27 mouse cellular contexts compared by ENCODE assay signal in genomic region chr7:90736369-90736768, GRCm38 (mm10).
DNase-seq lines count a peak whose midpoint lies in the region; ATAC-seq lines count a peak whose summit lies in the region.
"Had no signal": no experiment of that assay in that cellular context is flagged by ENCODE, and none has a peak within 500 bp of the region (broad histone marks: within the 10 kb centered on the region; RNA-seq: fewer than 3 reads in every experiment).

No protein-coding gene starts in this region.

- peak; percentile 57; the same call in 1 of the 2 replicates for ATAC-seq in forebrain, embryonic 12.5 days (ENCODE audit: low FRiP score)
- ATAC-seq in hindbrain, embryonic 14.5 days (ENCODE audit: low FRiP score) = peak; percentile 59; the same call in 1 of the 2 replicates
- no peak for ATAC-seq in hindbrain, embryonic 16.5 days
- peak; percentile 64; the same call in 1 of the 2 replicates for ATAC-seq in neural tube, embryonic 11.5 days (ENCODE audit: insufficient read depth, low FRiP score, low TSS enrichment)
- ATAC-seq: Patski had no signal

- no peak for DNase-seq in forebrain, embryonic 10.5 days (ENCODE audit: extremely low spot score, low spot score)
- DNase-seq in hindbrain, embryonic 14.5 days (ENCODE audit: low spot score) = no peak
- no peak for DNase-seq in neural tube, embryonic 11.5 days (ENCODE audit: low spot score)
- no peak for DNase-seq in neural tube, embryonic 10.5 days (ENCODE audit: extremely low spot score, low spot score)
- peak; percentile 26 for DNase-seq in mesoderm, embryonic 11.5 days (ENCODE audit: low read depth, low spot score)
- DNase-seq in frontal cortex, postnatal 10 days (ENCODE audit: low spot score in 2 of 2) = no peak
- DNase-seq: adrenal gland, adult 2 months; adrenal gland, postnatal 36 days; cerebellum, adult 2 months; cerebellum, postnatal 14 days; gastrocnemius, postnatal 14 days; heart, postnatal 14 days; kidney, adult 18-20 months; kidney, postnatal 25 days; lung, embryonic 14.5 days; right cerebral cortex, postnatal 4 days; thymus, adult 18-20 months; thymus, postnatal 25 days had no signal

- 7% methylated on average over 1 of the region's 1 CpGs for WGBS in forebrain, embryonic 12.5 days
- WGBS in forebrain, embryonic 10.5 days = 21% methylated on average over 1 of the region's 1 CpGs
- 5% methylated on average over 1 of the region's 1 CpGs for WGBS in hindbrain, embryonic 14.5 days
- 11% methylated on average over 1 of the region's 1 CpGs for WGBS in hindbrain, embryonic 16.5 days
- 49% methylated on average over 1 of the region's 1 CpGs for WGBS in neural tube, embryonic 11.5 days

- no peak overlapping the region for H3K4me3 ChIP-seq in forebrain, embryonic 12.5 days (replicated peaks)
- no peak overlapping the region for H3K4me3 ChIP-seq in forebrain, embryonic 10.5 days
- no peak overlapping the region for H3K4me3 ChIP-seq in hindbrain, embryonic 14.5 days (replicated peaks; ENCODE audit: low read length)
- H3K4me3 ChIP-seq in hindbrain, embryonic 16.5 days (ENCODE audit: low read length) = no peak overlapping the region
- H3K4me3 ChIP-seq in neural tube, embryonic 11.5 days (ENCODE audit: low read depth, low read length) = no peak overlapping the region
- H3K4me3 ChIP-seq: embryonic facial prominence, embryonic 13.5 days; hindbrain, embryonic 15.5 days; kidney, embryonic 15.5 days; limb, embryonic 12.5 days; liver, embryonic 15.5 days had no signal

- H3K9me3 ChIP-seq in forebrain, embryonic 12.5 days = no peaks in the 10 kb centered on the region
- no peaks in the 10 kb centered on the region for H3K9me3 ChIP-seq in forebrain, embryonic 10.5 days
- no peaks in the 10 kb centered on the region for H3K9me3 ChIP-seq in hindbrain, embryonic 14.5 days (ENCODE audit: control insufficient read depth, low read length)
- no peaks in the 10 kb centered on the region for H3K9me3 ChIP-seq in hindbrain, embryonic 16.5 days (ENCODE audit: control insufficient read depth, low read length)
- H3K9me3 ChIP-seq in neural tube, embryonic 11.5 days (ENCODE audit: control insufficient read depth, low read length) = no peaks in the 10 kb centered on the region
- H3K9me3 ChIP-seq: embryonic facial prominence, embryonic 13.5 days; hindbrain, embryonic 15.5 days; kidney, embryonic 15.5 days; limb, embryonic 12.5 days; liver, embryonic 15.5 days had no signal

- H3K27ac ChIP-seq in forebrain, embryonic 12.5 days = no peak overlapping the region
- H3K27ac ChIP-seq in forebrain, embryonic 10.5 days = no peak overlapping the region
- H3K27ac ChIP-seq in hindbrain, embryonic 14.5 days = no peak overlapping the region
- no peak overlapping the region for H3K27ac ChIP-seq in hindbrain, embryonic 16.5 days (ENCODE audit: low read depth, low read length)
- no peak overlapping the region for H3K27ac ChIP-seq in neural tube, embryonic 11.5 days (ENCODE audit: low read depth, low read length)
- H3K27ac ChIP-seq: embryonic facial prominence, embryonic 13.5 days; hindbrain, embryonic 15.5 days; kidney, embryonic 15.5 days; limb, embryonic 12.5 days; liver, embryonic 15.5 days; stomach, postnatal 0 days had no signal

- no peak overlapping the region for H3K9ac ChIP-seq in forebrain, embryonic 12.5 days
- H3K9ac ChIP-seq in hindbrain, embryonic 14.5 days = no peak overlapping the region
- no peak overlapping the region for H3K9ac ChIP-seq in hindbrain, embryonic 16.5 days (ENCODE audit: low read depth, low read length)
- no peak overlapping the region for H3K9ac ChIP-seq in neural tube, embryonic 11.5 days (ENCODE audit: low read length)
- H3K9ac ChIP-seq: embryonic facial prominence, embryonic 13.5 days; hindbrain, embryonic 15.5 days; kidney, embryonic 15.5 days; limb, embryonic 12.5 days; liver, embryonic 15.5 days; lung, embryonic 14.5 days had no signal

- peaks cover 4% of the 10 kb centered on the region; the same call in 1 of the 2 replicates for H3K4me1 ChIP-seq in forebrain, embryonic 12.5 days
- peaks cover 7% of the 10 kb centered on the region for H3K4me1 ChIP-seq in forebrain, embryonic 10.5 days
- no peaks in the 10 kb centered on the region for H3K4me1 ChIP-seq in hindbrain, embryonic 14.5 days (replicated peaks; ENCODE audit: control insufficient read depth, insufficient read depth, low read length)
- no peaks in the 10 kb centered on the region for H3K4me1 ChIP-seq in hindbrain, embryonic 16.5 days (ENCODE audit: control insufficient read depth, insufficient read depth, low read depth, low read length)
- no peaks in the 10 kb centered on the region for H3K4me1 ChIP-seq in neural tube, embryonic 11.5 days (ENCODE audit: control insufficient read depth, insufficient read depth, low read length)
- H3K4me1 ChIP-seq: embryonic facial prominence, embryonic 13.5 days; hindbrain, embryonic 15.5 days; kidney, embryonic 15.5 days; limb, embryonic 12.5 days; liver, embryonic 15.5 days had no signal

- no peak overlapping the region for H3K4me2 ChIP-seq in forebrain, embryonic 12.5 days
- H3K4me2 ChIP-seq in hindbrain, embryonic 14.5 days (replicated peaks) = no peak overlapping the region
- H3K4me2 ChIP-seq in hindbrain, embryonic 16.5 days (ENCODE audit: low read length) = no peak overlapping the region
- H3K4me2 ChIP-seq in neural tube, embryonic 11.5 days (ENCODE audit: low read depth) = no peak overlapping the region
- H3K4me2 ChIP-seq: embryonic facial prominence, embryonic 13.5 days; hindbrain, embryonic 15.5 days; kidney, embryonic 15.5 days; limb, embryonic 12.5 days; liver, embryonic 15.5 days; lung, embryonic 14.5 days had no signal

- no peaks in the 10 kb centered on the region for H3K27me3 ChIP-seq in forebrain, embryonic 12.5 days
- H3K27me3 ChIP-seq in forebrain, embryonic 10.5 days (ENCODE audit: poor library complexity, severe bottlenecking) = no peaks in the 10 kb centered on the region
- H3K27me3 ChIP-seq in hindbrain, embryonic 14.5 days (ENCODE audit: control insufficient read depth, insufficient read depth, low read length) = no peaks in the 10 kb centered on the region
- H3K27me3 ChIP-seq in hindbrain, embryonic 16.5 days (replicated peaks; ENCODE audit: control insufficient read depth, insufficient read depth, low read length) = no peaks in the 10 kb centered on the region
- no peaks in the 10 kb centered on the region for H3K27me3 ChIP-seq in neural tube, embryonic 11.5 days (ENCODE audit: control insufficient read depth, insufficient read depth, low read length)
- H3K27me3 ChIP-seq: embryonic facial prominence, embryonic 13.5 days; hindbrain, embryonic 15.5 days; kidney, embryonic 15.5 days; limb, embryonic 12.5 days; liver, embryonic 15.5 days; Patski had no signal

- no peaks in the 10 kb centered on the region for H3K36me3 ChIP-seq in forebrain, embryonic 12.5 days (replicated peaks)
- H3K36me3 ChIP-seq in forebrain, embryonic 10.5 days (replicated peaks) = no peaks in the 10 kb centered on the region
- H3K36me3 ChIP-seq in hindbrain, embryonic 14.5 days (replicated peaks; ENCODE audit: control insufficient read depth, insufficient read depth) = no peaks in the 10 kb centered on the region
- H3K36me3 ChIP-seq in hindbrain, embryonic 16.5 days (ENCODE audit: control insufficient read depth, insufficient read depth, low read length) = no peaks in the 10 kb centered on the region
- H3K36me3 ChIP-seq in neural tube, embryonic 11.5 days (ENCODE audit: control insufficient read depth, insufficient read depth, low read length) = no peaks in the 10 kb centered on the region
- H3K36me3 ChIP-seq: embryonic facial prominence, embryonic 13.5 days; hindbrain, embryonic 15.5 days; kidney, embryonic 15.5 days; limb, embryonic 12.5 days; liver, embryonic 15.5 days had no signal
